ENCODE assay signal across 8 mouse cellular contexts in the genomic region with DNA sequence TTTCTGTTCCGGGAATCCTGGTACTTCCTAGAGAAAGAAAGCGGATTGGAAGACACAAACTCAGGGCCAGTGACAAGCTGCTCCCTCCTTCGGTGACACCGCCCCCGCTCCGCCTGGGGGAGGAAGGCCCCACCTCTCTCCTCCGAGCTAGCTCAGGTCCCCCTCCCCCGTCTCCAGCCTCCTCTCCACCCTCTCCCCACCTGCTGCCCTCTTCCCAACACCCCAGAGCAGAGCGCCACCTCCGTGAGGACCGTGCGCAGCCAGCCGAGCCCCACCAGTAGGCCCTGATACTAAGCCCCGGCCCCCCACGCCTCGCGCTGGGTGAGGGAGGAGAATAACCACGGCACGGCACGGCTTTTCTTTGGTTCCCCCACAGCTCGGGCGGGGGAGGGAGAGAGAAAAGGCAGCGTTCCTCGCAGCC. TPM values are rescaled to one million over a fixed set of nuclear protein-coding genes. Genes with fewer than 3 reads are reported as not detected.
DNase-seq lines count a peak whose midpoint lies in the region; ATAC-seq and TF ChIP-seq lines count a peak whose summit lies in the region.

No protein-coding gene starts in this region.

- peak overlapping the region; percentile 86 for H3K9ac ChIP-seq in heart, embryonic 16.5 days (ENCODE audit: low read length)
- peak overlapping the region; percentile 72 for H3K9ac ChIP-seq in liver, embryonic 14.5 days (replicated peaks)
- H3K9ac ChIP-seq in neural tube, embryonic 12.5 days, result peak overlapping the region; percentile 94

- no peak for TF ChIP-seq EP300 in liver, embryonic 14.5 days (IDR thresholded peaks at IDR 0.05; ENCODE audit: low read depth)

- peaks cover 38% of the 10 kb centered on the region for H3K27me3 ChIP-seq in forebrain, embryonic 10.5 days (ENCODE audit: poor library complexity, severe bottlenecking)
- peaks cover 9% of the 10 kb centered on the region for H3K27me3 ChIP-seq in heart, embryonic 16.5 days (ENCODE audit: control insufficient read depth, insufficient read depth, low read length)
- peaks cover 5% of the 10 kb centered on the region for H3K27me3 ChIP-seq in liver, embryonic 14.5 days (ENCODE audit: control insufficient read depth, insufficient read depth, low read length)
- peaks cover 22% of the 10 kb centered on the region for H3K27me3 ChIP-seq in neural tube, embryonic 12.5 days (replicated peaks)
- no peaks in the 10 kb centered on the region for H3K27me3 ChIP-seq in testis, adult 2 months (ENCODE audit: control insufficient read depth, insufficient read depth, low read length)

- H3K27ac ChIP-seq in forebrain, embryonic 10.5 days, result peak overlapping the region; percentile 95
- peak overlapping the region; percentile 85 for H3K27ac ChIP-seq in heart, embryonic 16.5 days (ENCODE audit: low read length)
- H3K27ac ChIP-seq in liver, embryonic 14.5 days, result no peak overlapping the region
- H3K27ac ChIP-seq in neural tube, embryonic 12.5 days, result peak overlapping the region; percentile 86
- H3K27ac ChIP-seq in testis, adult 2 months (ENCODE audit: control insufficient read depth, insufficient read depth, low read depth, low read length), result peak overlapping the region; percentile 2; the same call in 1 of the 2 replicates

- under 1% methylated on average over 24 of the region's 24 CpGs for WGBS in forebrain, embryonic 10.5 days
- under 1% methylated on average over 22 of the region's 24 CpGs for WGBS in heart, embryonic 16.5 days
- 1% methylated on average over 24 of the region's 24 CpGs for WGBS in liver, embryonic 14.5 days (ENCODE audit: insufficient replicate concordance)
- under 1% methylated on average over 24 of the region's 24 CpGs for WGBS in neural tube, embryonic 12.5 days

- peaks cover 40% of the 10 kb centered on the region for H3K36me3 ChIP-seq in forebrain, embryonic 10.5 days (replicated peaks)
- 0 out of 2 replicates have a peak, but pooled peaks cover 7% of the 10 kb centered on the region for H3K36me3 ChIP-seq in heart, embryonic 16.5 days (ENCODE audit: control insufficient read depth, insufficient read depth)
- no peaks in the 10 kb centered on the region for H3K36me3 ChIP-seq in liver, embryonic 14.5 days (replicated peaks; ENCODE audit: control insufficient read depth, insufficient read depth, low read depth)
- H3K36me3 ChIP-seq in neural tube, embryonic 12.5 days, result peaks cover 26% of the 10 kb centered on the region
- H3K36me3 ChIP-seq in testis, adult 2 months (ENCODE audit: control insufficient read depth, insufficient read depth, low read length), result no peaks in the 10 kb centered on the region

- peak; percentile 76 for DNase-seq in CD4-positive helper T cell, adult 2 months (ENCODE audit: low read depth, low spot score)
- peak; percentile 91 for DNase-seq in brain, adult 2 months (ENCODE audit: low read depth, low spot score)
- peak; percentile 75 for DNase-seq in forebrain, embryonic 10.5 days (ENCODE audit: extremely low spot score, low spot score)
- DNase-seq in kidney, postnatal 36 days, result peak; percentile 84 to 88
- peak in 1 of 3 experiments; percentile 39 for DNase-seq in liver, embryonic 14.5 days (ENCODE audit: low read depth in 3 of 3, low spot score in 3 of 3)

- H3K4me2 ChIP-seq in heart, embryonic 16.5 days (ENCODE audit: low read depth, low read length), result peak overlapping the region; percentile 84
- peak overlapping the region; percentile 98 for H3K4me2 ChIP-seq in liver, embryonic 14.5 days (ENCODE audit: low read depth)
- peak overlapping the region; percentile 86 for H3K4me2 ChIP-seq in neural tube, embryonic 12.5 days (replicated peaks)

- H3K4me1 ChIP-seq in forebrain, embryonic 10.5 days, result peaks cover 30% of the 10 kb centered on the region
- peaks cover 12% of the 10 kb centered on the region for H3K4me1 ChIP-seq in heart, embryonic 16.5 days (ENCODE audit: control insufficient read depth, insufficient read depth, low read length)
- peaks cover 0 to 6% of the 10 kb centered on the region in 2 experiments; a peak in 3 of 4 replicates for H3K4me1 ChIP-seq in liver, embryonic 14.5 days (replicated peaks; ENCODE audit: control insufficient read depth in 2 of 2, insufficient read depth in 2 of 2, low read length in 1 of 2)
- H3K4me1 ChIP-seq in neural tube, embryonic 12.5 days, result peaks cover 23% of the 10 kb centered on the region
- H3K4me1 ChIP-seq in testis, adult 2 months (ENCODE audit: control insufficient read depth, insufficient read depth, low read length), result peaks cover 3% of the 10 kb centered on the region

- TF ChIP-seq CTCF in liver, embryonic 14.5 days (IDR thresholded peaks at IDR 0.05; ENCODE audit: low read depth), result peak; percentile 11; the same call in 1 of the 2 replicates
- TF ChIP-seq CTCF in testis, adult 2 months (IDR thresholded peaks at IDR 0.05; ENCODE audit: control insufficient read depth, insufficient read depth, insufficient replicate concordance, low read depth, low read length), result no peak

- no peak for TF ChIP-seq POLR2A in testis, adult 2 months (IDR thresholded peaks at IDR 0.05; ENCODE audit: control insufficient read depth, low read depth, low read length)

- peak overlapping the region; percentile 96 for H3K4me3 ChIP-seq in forebrain, embryonic 10.5 days
- H3K4me3 ChIP-seq in heart, embryonic 16.5 days (ENCODE audit: low read length), result peak overlapping the region; percentile 99
- peak overlapping the region; percentile 71 to 91 for H3K4me3 ChIP-seq in liver, embryonic 14.5 days (ENCODE audit: insufficient read depth in 1 of 2, low read depth in 2 of 2, low read length in 2 of 2)
- H3K4me3 ChIP-seq in neural tube, embryonic 12.5 days, result peak overlapping the region; percentile 97
- H3K4me3 ChIP-seq in testis, adult 2 months (ENCODE audit: control insufficient read depth, low read depth, low read length), result peak overlapping the region; percentile 87

- ATAC-seq in heart, embryonic 16.5 days (replicated peaks; ENCODE audit: extremely low read depth, insufficient read depth, low FRiP score), result peak; percentile 72
- peak; percentile 67 for ATAC-seq in liver, embryonic 14.5 days (ENCODE audit: insufficient read depth)
- ATAC-seq in neural tube, embryonic 12.5 days (ENCODE audit: low FRiP score, low read depth), result peak; percentile 77

- H3K9me3 ChIP-seq in forebrain, embryonic 10.5 days, result no peaks in the 10 kb centered on the region
- no peaks in the 10 kb centered on the region for H3K9me3 ChIP-seq in heart, embryonic 16.5 days (replicated peaks; ENCODE audit: control insufficient read depth, low read length)
- no peaks in the 10 kb centered on the region for H3K9me3 ChIP-seq in liver, embryonic 14.5 days (ENCODE audit: control insufficient read depth, low read length)
- no peaks in the 10 kb centered on the region for H3K9me3 ChIP-seq in neural tube, embryonic 12.5 days

RNA-seq across cellular contexts. Expression of gene Arf3, which starts 0.8 kb away (rescaled TPM):
- 42.1 and 42.5 TPM in 2 replicates for polyA plus RNA-seq in forebrain, embryonic 10.5 days (2016; fragmentation: Nextera tagmentation; extraction: Ambion mirVana)
- 35.8 and 36.4 TPM in 2 replicates for polyA plus RNA-seq in heart, embryonic 16.5 days (2015; fragmentation: Nextera tagmentation; extraction: Ambion mirVana)
- polyA plus RNA-seq in liver, embryonic 14.5 days (2012; rRNA removed), result 16.4 and 18.1 TPM in 2 replicates
- 6.6 and 7.9 TPM in 2 replicates for polyA plus RNA-seq in liver, embryonic 14.5 days (2014; fragmentation: Nextera tagmentation; extraction: Ambion mirVana)
- polyA plus RNA-seq in neural tube, embryonic 12.5 days (2016; fragmentation: Nextera tagmentation; extraction: Ambion mirVana), result 69.7 and 77.4 TPM in 2 replicates
- 60.1 and 80.4 TPM in 2 replicates for polyA plus RNA-seq in testis, adult 2 months (2012; rRNA removed)

RNA-seq across cellular contexts. Expression of gene Wnt10b, which starts 15.7 kb away (rescaled TPM):
- 0.12 and 0.33 TPM in 2 replicates for polyA plus RNA-seq in forebrain, embryonic 10.5 days (2016; fragmentation: Nextera tagmentation; extraction: Ambion mirVana)
- 0.28 and 0.44 TPM in 2 replicates for polyA plus RNA-seq in heart, embryonic 16.5 days (2015; fragmentation: Nextera tagmentation; extraction: Ambion mirVana)
- 0.03 TPM in 2 replicates for polyA plus RNA-seq in liver, embryonic 14.5 days (2012; rRNA removed)
- polyA plus RNA-seq in liver, embryonic 14.5 days (2014; fragmentation: Nextera tagmentation; extraction: Ambion mirVana), result not detected in 2 replicates
- 0.26 and 0.53 TPM in 2 replicates for polyA plus RNA-seq in neural tube, embryonic 12.5 days (2016; fragmentation: Nextera tagmentation; extraction: Ambion mirVana)
- polyA plus RNA-seq in testis, adult 2 months (2012; rRNA removed), result 0.47 and 0.67 TPM in 2 replicates

RNA-seq across cellular contexts. Expression of gene Wnt1, which starts 27.4 kb away (rescaled TPM):
- 0.49 and 1.3 TPM in 2 replicates for polyA plus RNA-seq in forebrain, embryonic 10.5 days (2016; fragmentation: Nextera tagmentation; extraction: Ambion mirVana)
- not detected in 2 replicates for polyA plus RNA-seq in heart, embryonic 16.5 days (2015; fragmentation: Nextera tagmentation; extraction: Ambion mirVana)
- not detected in 2 replicates for polyA plus RNA-seq in liver, embryonic 14.5 days (2012; rRNA removed)
- not detected in 2 replicates for polyA plus RNA-seq in liver, embryonic 14.5 days (2014; fragmentation: Nextera tagmentation; extraction: Ambion mirVana)
- polyA plus RNA-seq in neural tube, embryonic 12.5 days (2016; fragmentation: Nextera tagmentation; extraction: Ambion mirVana), result 7.5 and 12.3 TPM in 2 replicates
- polyA plus RNA-seq in testis, adult 2 months (2012; rRNA removed), result 3.5 and 4.0 TPM in 2 replicates

RNA-seq across cellular contexts. Expression of gene Fkbp11, which starts 34.2 kb away (rescaled TPM):
- polyA plus RNA-seq in forebrain, embryonic 10.5 days (2016; fragmentation: Nextera tagmentation; extraction: Ambion mirVana), result 16.7 and 17.1 TPM in 2 replicates
- 23.0 and 27.7 TPM in 2 replicates for polyA plus RNA-seq in heart, embryonic 16.5 days (2015; fragmentation: Nextera tagmentation; extraction: Ambion mirVana)
- 61.1 and 70.1 TPM in 2 replicates for polyA plus RNA-seq in liver, embryonic 14.5 days (2012; rRNA removed)
- polyA plus RNA-seq in liver, embryonic 14.5 days (2014; fragmentation: Nextera tagmentation; extraction: Ambion mirVana), result 119 and 123 TPM in 2 replicates
- polyA plus RNA-seq in neural tube, embryonic 12.5 days (2016; fragmentation: Nextera tagmentation; extraction: Ambion mirVana), result 7.7 and 8.9 TPM in 2 replicates
- polyA plus RNA-seq in testis, adult 2 months (2012; rRNA removed), result 1.0 and 1.4 TPM in 2 replicates

RNA-seq across cellular contexts. Expression of gene Ddn, which starts 47.1 kb away (rescaled TPM):
- polyA plus RNA-seq in forebrain, embryonic 10.5 days (2016; fragmentation: Nextera tagmentation; extraction: Ambion mirVana), result 0.10 TPM in 1 of 2 replicates, not detected in the other
- polyA plus RNA-seq in heart, embryonic 16.5 days (2015; fragmentation: Nextera tagmentation; extraction: Ambion mirVana), result 0.32 and 0.35 TPM in 2 replicates
- 0.03 and 0.04 TPM in 2 replicates for polyA plus RNA-seq in liver, embryonic 14.5 days (2012; rRNA removed)
- not detected in 2 replicates for polyA plus RNA-seq in liver, embryonic 14.5 days (2014; fragmentation: Nextera tagmentation; extraction: Ambion mirVana)
- polyA plus RNA-seq in neural tube, embryonic 12.5 days (2016; fragmentation: Nextera tagmentation; extraction: Ambion mirVana), result 0.47 and 0.82 TPM in 2 replicates
- polyA plus RNA-seq in testis, adult 2 months (2012; rRNA removed), result 0.02 TPM in 1 of 2 replicates, not detected in the other
